Mouse (Mus musculus): ENCODE results near the gene Acer1. TPM values are rescaled to one million over a fixed set of nuclear protein-coding genes. Genes with fewer than 3 reads are reported as not detected.

Acer1 gene
- polyA plus RNA-seq, 1 experiment from 2014 or later, result not detected

DNA sequence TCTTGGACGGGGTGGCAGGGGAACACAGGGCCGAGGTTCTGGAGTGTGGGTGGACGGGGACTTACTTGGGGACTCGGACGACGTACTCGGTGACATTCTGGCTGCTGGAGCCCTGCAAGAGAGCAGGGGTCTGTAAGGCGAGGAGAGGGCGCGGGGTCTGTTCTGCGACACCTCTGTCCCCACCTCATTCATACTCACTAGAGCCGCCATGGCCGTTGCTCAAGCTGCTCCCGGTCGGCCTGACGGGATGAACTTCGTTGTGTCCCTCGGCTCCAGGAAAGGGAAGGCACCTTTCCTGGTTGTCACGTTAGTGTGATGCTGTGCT is 28.9 kb upstream of the Acer1 start:
- H3K4me2 ChIP-seq (ENCODE audit: low read length), result peak overlapping the region; percentile 92
- H3K4me1 ChIP-seq (ENCODE audit: control insufficient read depth, insufficient read depth, low read length), result peaks cover 16% of the 10 kb centered on the region
- H3K36me3 ChIP-seq (ENCODE audit: control insufficient read depth, insufficient read depth, low read length), result peaks cover 29% of the 10 kb centered on the region
- peak overlapping the region; percentile 56; the same call in 1 of the 2 replicates for H3K27ac ChIP-seq (replicated peaks; ENCODE audit: low read depth, low read length)
- H3K4me3 ChIP-seq (replicated peaks; ENCODE audit: low read depth, low read length), result peak overlapping the region; percentile 72
- under 1% methylated on average over 19 of the region's 19 CpGs for WGBS
- ATAC-seq (ENCODE audit: low FRiP score, low TSS enrichment) (peak; percentile 56), DNase-seq (no peak)
- H3K9me3 ChIP-seq (ENCODE audit: control insufficient read depth, low read length), result no peaks in the 10 kb centered on the region
- H3K9ac ChIP-seq (replicated peaks; ENCODE audit: low read length), result peak overlapping the region; percentile 73
- no peaks in the 10 kb centered on the region for H3K27me3 ChIP-seq (ENCODE audit: control insufficient read depth, insufficient read depth, low read length)

DNA sequence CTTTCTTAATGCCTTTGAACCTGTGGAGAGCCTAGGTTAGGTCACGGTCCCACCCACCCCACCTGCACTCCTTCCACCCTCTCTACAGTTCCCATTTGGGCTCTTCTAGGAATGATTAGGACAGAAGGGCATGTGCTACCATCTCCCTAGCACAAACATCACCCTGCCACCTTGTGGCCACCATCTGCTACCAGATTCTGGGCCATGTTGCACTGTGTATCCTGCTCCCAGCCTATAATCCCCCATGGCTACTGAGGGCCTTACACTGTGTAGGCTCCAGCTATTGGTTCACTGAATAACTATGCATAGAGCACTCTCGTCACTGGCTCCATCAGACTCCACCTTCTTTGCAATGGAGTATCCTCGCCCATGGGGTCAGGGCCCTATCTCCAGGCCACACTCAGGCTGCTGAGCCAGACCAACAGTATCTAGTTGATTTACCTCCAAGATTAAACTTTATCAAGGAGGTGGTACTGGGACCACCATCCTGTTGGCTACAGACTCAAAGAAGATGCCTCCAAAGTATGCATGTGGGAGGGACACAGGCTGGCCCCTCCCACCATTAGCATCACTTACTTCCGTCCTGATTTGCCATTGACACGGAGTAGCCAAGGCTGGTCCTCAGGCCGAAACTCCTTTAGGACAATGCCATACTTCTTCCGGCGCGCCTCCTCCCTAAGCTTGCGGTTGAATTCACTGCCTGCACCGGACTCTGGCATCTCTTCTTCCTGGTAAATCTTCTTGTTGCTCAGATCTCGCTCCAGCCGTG is 25.4 kb upstream of the Acer1 start:
- Histone ChIP-seq H3K27ac (replicated peaks; ENCODE audit: low read depth, low read length) (no peak overlapping the region), H3K4me1 (ENCODE audit: control insufficient read depth, insufficient read depth, low read length) (peaks cover 13% of the 10 kb centered on the region), H3K4me2 (ENCODE audit: low read length) (no peak overlapping the region), H3K36me3 (ENCODE audit: control insufficient read depth, insufficient read depth, low read length) (peaks cover 63% of the 10 kb centered on the region), H3K9ac (replicated peaks; ENCODE audit: low read length) (no peak overlapping the region), H3K9me3 (ENCODE audit: control insufficient read depth, low read length) (no peaks in the 10 kb centered on the region), H3K4me3 (replicated peaks; ENCODE audit: low read depth, low read length) (no peak overlapping the region), H3K27me3 (ENCODE audit: control insufficient read depth, insufficient read depth, low read length) (no peaks in the 10 kb centered on the region)
- DNase-seq (peak; percentile 33), ATAC-seq (ENCODE audit: low FRiP score, low TSS enrichment) (no peak)
- 94% methylated on average over 13 of the region's 13 CpGs for WGBS

DNA sequence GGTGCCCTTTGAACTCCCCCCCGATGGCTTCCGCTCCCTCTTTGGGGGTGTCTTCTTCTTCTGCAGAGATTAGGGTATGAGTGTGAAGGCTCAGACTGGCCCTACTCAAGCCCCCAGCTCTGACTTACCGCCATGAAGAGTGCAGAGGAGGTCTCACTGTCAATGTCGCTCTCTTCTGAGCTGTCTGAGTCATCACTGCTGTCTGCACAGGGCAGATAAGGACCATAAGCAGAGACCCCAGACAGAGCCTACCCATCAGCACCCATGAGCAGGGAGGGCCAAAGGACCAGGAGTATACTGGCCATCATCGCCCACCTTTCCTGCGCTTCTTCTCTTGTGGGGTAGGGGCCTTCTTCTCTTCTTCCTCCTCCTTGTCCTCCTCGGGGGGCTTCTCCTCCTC is 22.1 kb upstream of the Acer1 start:
- Histone ChIP-seq H3K36me3 (ENCODE audit: control insufficient read depth, insufficient read depth, low read length) (peaks cover 80% of the 10 kb centered on the region), H3K27me3 (ENCODE audit: control insufficient read depth, insufficient read depth, low read length) (no peaks in the 10 kb centered on the region), H3K4me2 (ENCODE audit: low read length) (no peak overlapping the region), H3K4me3 (replicated peaks; ENCODE audit: low read depth, low read length) (no peak overlapping the region), H3K27ac (replicated peaks; ENCODE audit: low read depth, low read length) (no peak overlapping the region), H3K9ac (replicated peaks; ENCODE audit: low read length) (no peak overlapping the region), H3K4me1 (ENCODE audit: control insufficient read depth, insufficient read depth, low read length) (no peaks in the 10 kb centered on the region), H3K9me3 (ENCODE audit: control insufficient read depth, low read length) (no peaks in the 10 kb centered on the region)
- DNase-seq (no peak), ATAC-seq (ENCODE audit: low FRiP score, low TSS enrichment) (no peak)
- 91% methylated on average over 7 of the region's 7 CpGs for WGBS

- Histone ChIP-seq H3K9me3 (ENCODE audit: control insufficient read depth, low read length) (no peaks in the 10 kb centered on the region), H3K4me3 (replicated peaks; ENCODE audit: low read depth, low read length) (no peak overlapping the region), H3K36me3 (ENCODE audit: control insufficient read depth, insufficient read depth, low read length) (peaks cover 60% of the 10 kb centered on the region), H3K4me2 (ENCODE audit: low read length) (no peak overlapping the region), H3K27ac (replicated peaks; ENCODE audit: low read depth, low read length) (no peak overlapping the region), H3K9ac (replicated peaks; ENCODE audit: low read length) (no peak overlapping the region), H3K4me1 (ENCODE audit: control insufficient read depth, insufficient read depth, low read length) (peaks cover 9% of the 10 kb centered on the region; the same call in 1 of the 2 replicates), H3K27me3 (ENCODE audit: control insufficient read depth, insufficient read depth, low read length) (no peaks in the 10 kb centered on the region)
- no peak for ATAC-seq (ENCODE audit: low FRiP score, low TSS enrichment)
- no peak for DNase-seq
- WGBS, result 80% methylated on average over 8 of the region's 8 CpGs
Observed at GRCm38 (mm10) chr17:57001228-57001627, 19.3 kb upstream of the Acer1 start.

DNA sequence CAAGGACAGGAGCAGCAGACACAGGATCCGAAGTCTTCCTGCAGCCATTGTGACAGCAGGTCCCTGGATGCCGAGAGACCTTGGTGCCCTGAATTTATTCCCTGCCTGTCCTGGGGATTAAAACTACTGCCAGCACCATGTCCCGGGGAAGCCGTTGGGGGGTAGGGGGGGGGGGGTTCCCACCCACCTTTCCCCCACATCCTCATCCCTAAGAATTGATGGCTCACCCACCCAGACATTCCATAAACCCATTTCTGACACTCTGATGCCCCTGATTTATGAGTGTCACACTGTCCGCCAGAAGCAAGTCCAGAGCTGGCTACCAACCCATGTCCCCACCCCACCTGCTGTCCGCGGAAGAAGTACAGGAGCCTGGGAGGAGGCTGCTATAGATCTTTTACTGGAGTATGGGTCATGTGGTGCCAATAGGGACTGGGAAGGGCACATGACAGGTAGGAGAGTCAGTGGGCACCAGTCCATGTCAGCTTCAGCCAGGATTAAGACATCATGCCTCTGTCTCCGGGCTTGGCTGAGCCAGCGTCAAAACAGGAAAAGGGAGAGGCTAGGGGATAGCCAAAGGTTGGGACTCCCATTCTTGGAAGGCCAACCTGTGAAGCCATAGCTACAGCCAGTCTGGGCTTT is 18.2 kb upstream of the Acer1 start, which contains the start of gene Pspn:
Gene Pspn, minus strand, starts transcription at position 51 of the 642 bp plus-strand sequence.
- ATAC-seq (ENCODE audit: low FRiP score, low TSS enrichment) (no peak), DNase-seq (no peak)
- WGBS, result 82% methylated on average over 9 of the region's 9 CpGs
- Histone ChIP-seq H3K4me1 (ENCODE audit: control insufficient read depth, insufficient read depth, low read length) (peaks cover 9% of the 10 kb centered on the region; the same call in 1 of the 2 replicates), H3K4me2 (ENCODE audit: low read length) (no peak within 1 kb of the TSS), H3K36me3 (ENCODE audit: control insufficient read depth, insufficient read depth, low read length) (peaks cover 60% of the 10 kb centered on the region), H3K27me3 (ENCODE audit: control insufficient read depth, insufficient read depth, low read length) (no peaks in the 10 kb centered on the region), H3K9me3 (ENCODE audit: control insufficient read depth, low read length) (no peaks in the 10 kb centered on the region), H3K27ac (replicated peaks; ENCODE audit: low read depth, low read length) (no peak within 1 kb of the TSS), H3K4me3 (replicated peaks; ENCODE audit: low read depth, low read length) (no peak within 1 kb of the TSS), H3K9ac (replicated peaks; ENCODE audit: low read length) (no peak within 1 kb of the TSS)

GRCm38 (mm10) chr17:56999414-56999813 is 17.5 kb upstream of the Acer1 start:
- no peak overlapping the region for H3K27ac ChIP-seq (replicated peaks; ENCODE audit: low read depth, low read length)
- no peaks in the 10 kb centered on the region for H3K9me3 ChIP-seq (ENCODE audit: control insufficient read depth, low read length)
- no peak for DNase-seq
- 93% methylated on average over 9 of the region's 9 CpGs for WGBS
- H3K4me1 ChIP-seq (ENCODE audit: control insufficient read depth, insufficient read depth, low read length), result peaks cover 9% of the 10 kb centered on the region; the same call in 1 of the 2 replicates
- ATAC-seq (ENCODE audit: low FRiP score, low TSS enrichment), result no peak
- no peak overlapping the region for H3K9ac ChIP-seq (replicated peaks; ENCODE audit: low read length)
- H3K4me3 ChIP-seq (replicated peaks; ENCODE audit: low read depth, low read length), result no peak overlapping the region
- H3K27me3 ChIP-seq (ENCODE audit: control insufficient read depth, insufficient read depth, low read length), result no peaks in the 10 kb centered on the region
- H3K4me2 ChIP-seq (ENCODE audit: low read length), result no peak overlapping the region
- H3K36me3 ChIP-seq (ENCODE audit: control insufficient read depth, insufficient read depth, low read length), result peaks cover 60% of the 10 kb centered on the region

DNA sequence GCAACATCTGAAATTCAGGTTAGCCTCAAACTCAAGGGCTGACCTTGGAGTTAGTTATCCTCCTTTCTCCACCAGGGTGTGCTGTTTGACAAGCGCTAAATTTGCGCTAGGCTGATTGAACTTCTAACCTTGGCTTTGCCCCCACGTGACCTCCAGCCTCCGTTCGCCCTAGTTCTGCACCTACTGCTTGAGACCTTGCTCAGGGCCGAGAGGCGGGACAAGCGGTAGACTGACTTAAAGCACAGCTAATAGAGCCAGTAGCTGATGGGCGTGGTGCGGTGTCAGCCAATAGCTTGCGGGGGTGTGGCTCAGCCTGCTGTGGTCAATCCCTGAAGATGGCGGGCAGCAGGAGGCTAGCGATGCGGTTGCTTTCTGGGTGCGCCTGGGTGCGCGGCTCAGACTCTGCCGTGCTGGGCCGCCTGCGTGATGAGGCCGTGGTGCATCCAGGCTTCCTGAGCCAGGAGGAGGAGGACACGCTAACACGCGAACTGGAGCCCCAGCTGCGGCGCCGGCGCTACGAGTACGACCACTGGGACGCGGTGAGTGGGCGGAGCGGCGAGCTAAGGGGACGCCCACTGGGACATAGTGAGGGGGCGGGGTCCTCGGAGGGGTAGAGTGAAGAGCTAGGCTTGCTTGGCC is 15.2 kb upstream of the Acer1 start, which contains the start of gene Alkbh7:
Gene Alkbh7, plus strand, starts transcription at position 311 of the 639 bp plus-strand sequence.
- Histone ChIP-seq H3K4me3 (replicated peaks; ENCODE audit: low read depth, low read length) (peak within 1 kb of the TSS; percentile 76), H3K9ac (replicated peaks; ENCODE audit: low read length) (peak within 1 kb of the TSS; percentile 70), H3K4me2 (ENCODE audit: low read length) (peak within 1 kb of the TSS; percentile 72), H3K9me3 (ENCODE audit: control insufficient read depth, low read length) (no peaks in the 10 kb centered on the region), H3K36me3 (ENCODE audit: control insufficient read depth, insufficient read depth, low read length) (peaks cover 61% of the 10 kb centered on the region), H3K27ac (replicated peaks; ENCODE audit: low read depth, low read length) (peak within 1 kb of the TSS; percentile 85), H3K4me1 (ENCODE audit: control insufficient read depth, insufficient read depth, low read length) (peaks cover 9% of the 10 kb centered on the region; the same call in 1 of the 2 replicates), H3K27me3 (ENCODE audit: control insufficient read depth, insufficient read depth, low read length) (no peaks in the 10 kb centered on the region)
- under 1% methylated on average over 38 of the region's 38 CpGs for WGBS
- ATAC-seq (ENCODE audit: low FRiP score, low TSS enrichment) (peak; percentile 97), DNase-seq (peak; percentile 95)

GRCm38 (mm10) chr17:56996506-56996905 is 14.6 kb upstream of the Acer1 start:
- H3K9ac ChIP-seq (replicated peaks; ENCODE audit: low read length), result no peak overlapping the region
- no peaks in the 10 kb centered on the region for H3K9me3 ChIP-seq (ENCODE audit: control insufficient read depth, low read length)
- H3K4me3 ChIP-seq (replicated peaks; ENCODE audit: low read depth, low read length), result no peak overlapping the region
- no peak for DNase-seq
- ATAC-seq (ENCODE audit: low FRiP score, low TSS enrichment), result no peak
- H3K27ac ChIP-seq (replicated peaks; ENCODE audit: low read depth, low read length), result no peak overlapping the region
- 81% methylated on average over 2 of the region's 2 CpGs for WGBS
- H3K36me3 ChIP-seq (ENCODE audit: control insufficient read depth, insufficient read depth, low read length), result peaks cover 61% of the 10 kb centered on the region
- no peaks in the 10 kb centered on the region for H3K27me3 ChIP-seq (ENCODE audit: control insufficient read depth, insufficient read depth, low read length)
- peak overlapping the region; percentile 72 for H3K4me2 ChIP-seq (ENCODE audit: low read length)
- H3K4me1 ChIP-seq (ENCODE audit: control insufficient read depth, insufficient read depth, low read length), result peaks cover 12% of the 10 kb centered on the region; the same call in 1 of the 2 replicates
